Mouse (Mus musculus): Measurements from ENCODE around the gene Dlg4. TPM values are rescaled to one million over a fixed set of nuclear protein-coding genes. Genes with fewer than 3 reads are reported as not detected.

Gene Dlg4
- polyA plus RNA-seq, 1 experiment from 2014 or later, result 32.7 TPM

- peaks cover 49% of the 10 kb centered on the region for H3K4me1 ChIP-seq (replicated peaks; ENCODE audit: control insufficient read depth, insufficient read depth, low read length)
- H3K36me3 ChIP-seq (ENCODE audit: control insufficient read depth, insufficient read depth), result peaks cover 21% of the 10 kb centered on the region
- WGBS, result 98% methylated on average over 11 of the region's 11 CpGs
- H3K9me3 ChIP-seq (ENCODE audit: control insufficient read depth, low read length), result no peaks in the 10 kb centered on the region
- H3K4me3 ChIP-seq (replicated peaks; ENCODE audit: low read length), result no peak overlapping the region
- no peaks in the 10 kb centered on the region for H3K27me3 ChIP-seq (replicated peaks; ENCODE audit: control insufficient read depth, insufficient read depth, low read length)
- H3K27ac ChIP-seq (ENCODE audit: low read length), result no peak overlapping the region
- no peak for ATAC-seq
- no peak overlapping the region for H3K9ac ChIP-seq (replicated peaks; ENCODE audit: low read depth, low read length)
- H3K4me2 ChIP-seq (ENCODE audit: low read length), result no peak overlapping the region
Measured at GRCm38 (mm10) chr11:70031321-70031670, 14.6 kb downstream of the Dlg4 start.

GRCm38 (mm10) chr11:70038174-70038573, 21.4 kb downstream of the Dlg4 start:
- WGBS, result 84% methylated on average over 7 of the region's 7 CpGs

GRCm38 (mm10) chr11:70039631-70040030, 22.9 kb downstream of the Dlg4 start:
- no peak overlapping the region for H3K27ac ChIP-seq (ENCODE audit: low read length)
- ATAC-seq, result no peak
- no peak overlapping the region for H3K9ac ChIP-seq (replicated peaks; ENCODE audit: low read depth, low read length)
- H3K9me3 ChIP-seq (ENCODE audit: control insufficient read depth, low read length), result no peaks in the 10 kb centered on the region
- H3K27me3 ChIP-seq (replicated peaks; ENCODE audit: control insufficient read depth, insufficient read depth, low read length), result no peaks in the 10 kb centered on the region
- 94% methylated on average over 10 of the region's 10 CpGs for WGBS
- H3K36me3 ChIP-seq (ENCODE audit: control insufficient read depth, insufficient read depth), result peaks cover 32% of the 10 kb centered on the region
- H3K4me3 ChIP-seq (replicated peaks; ENCODE audit: low read length), result no peak overlapping the region
- H3K4me1 ChIP-seq (replicated peaks; ENCODE audit: control insufficient read depth, insufficient read depth, low read length), result no peaks in the 10 kb centered on the region; the same call in 1 of the 2 replicates
- H3K4me2 ChIP-seq (ENCODE audit: low read length), result no peak overlapping the region

More at GRCm38 (mm10) chr11:70038174-70038573, 21.4 kb downstream of the Dlg4 start:
- Histone ChIP-seq H3K36me3 (ENCODE audit: control insufficient read depth, insufficient read depth) (peaks cover 25% of the 10 kb centered on the region), H3K4me2 (ENCODE audit: low read length) (no peak overlapping the region), H3K27ac (ENCODE audit: low read length) (no peak overlapping the region), H3K9me3 (ENCODE audit: control insufficient read depth, low read length) (no peaks in the 10 kb centered on the region), H3K4me1 (replicated peaks; ENCODE audit: control insufficient read depth, insufficient read depth, low read length) (no peaks in the 10 kb centered on the region; the same call in 1 of the 2 replicates), H3K4me3 (replicated peaks; ENCODE audit: low read length) (no peak overlapping the region), H3K27me3 (replicated peaks; ENCODE audit: control insufficient read depth, insufficient read depth, low read length) (no peaks in the 10 kb centered on the region), H3K9ac (replicated peaks; ENCODE audit: low read depth, low read length) (no peak overlapping the region)
- ATAC-seq, result no peak

- Histone ChIP-seq H3K9ac (replicated peaks; ENCODE audit: low read depth, low read length) (no peak overlapping the region), H3K4me2 (ENCODE audit: low read length) (no peak overlapping the region), H3K4me1 (replicated peaks; ENCODE audit: control insufficient read depth, insufficient read depth, low read length) (no peaks in the 10 kb centered on the region; the same call in 1 of the 2 replicates), H3K4me3 (replicated peaks; ENCODE audit: low read length) (no peak overlapping the region), H3K27me3 (replicated peaks; ENCODE audit: control insufficient read depth, insufficient read depth, low read length) (no peaks in the 10 kb centered on the region), H3K27ac (ENCODE audit: low read length) (no peak overlapping the region), H3K36me3 (ENCODE audit: control insufficient read depth, insufficient read depth) (peaks cover 34% of the 10 kb centered on the region), H3K9me3 (ENCODE audit: control insufficient read depth, low read length) (no peaks in the 10 kb centered on the region)
- ATAC-seq, result no peak
- 92% methylated on average over 7 of the region's 7 CpGs for WGBS
Measured at GRCm38 (mm10) chr11:70040184-70040583, 23.4 kb downstream of the Dlg4 start.

GRCm38 (mm10) chr11:70042309-70043085, 25.8 kb downstream of the Dlg4 start:
- Histone ChIP-seq H3K9me3 (ENCODE audit: control insufficient read depth, low read length) (no peaks in the 10 kb centered on the region), H3K4me2 (ENCODE audit: low read length) (no peak overlapping the region), H3K4me3 (replicated peaks; ENCODE audit: low read length) (no peak overlapping the region), H3K27ac (ENCODE audit: low read length) (no peak overlapping the region), H3K36me3 (ENCODE audit: control insufficient read depth, insufficient read depth) (peaks cover 37% of the 10 kb centered on the region), H3K4me1 (replicated peaks; ENCODE audit: control insufficient read depth, insufficient read depth, low read length) (no peaks in the 10 kb centered on the region; the same call in 1 of the 2 replicates), H3K27me3 (replicated peaks; ENCODE audit: control insufficient read depth, insufficient read depth, low read length) (no peaks in the 10 kb centered on the region), H3K9ac (replicated peaks; ENCODE audit: low read depth, low read length) (no peak overlapping the region)
- 89% methylated on average over 23 of the region's 23 CpGs for WGBS
- no peak for ATAC-seq

- H3K36me3 ChIP-seq (ENCODE audit: control insufficient read depth, insufficient read depth), result peaks cover 37% of the 10 kb centered on the region
- 83% methylated on average over 7 of the region's 7 CpGs for WGBS
Measured at GRCm38 (mm10) chr11:70043665-70044064, 26.9 kb downstream of the Dlg4 start.

GRCm38 (mm10) chr11:70045435-70045834, 28.7 kb downstream of the Dlg4 start:
- Histone ChIP-seq H3K4me2 (ENCODE audit: low read length) (no peak overlapping the region), H3K4me3 (replicated peaks; ENCODE audit: low read length) (no peak overlapping the region), H3K36me3 (ENCODE audit: control insufficient read depth, insufficient read depth) (peaks cover 27% of the 10 kb centered on the region), H3K4me1 (replicated peaks; ENCODE audit: control insufficient read depth, insufficient read depth, low read length) (peaks cover 4% of the 10 kb centered on the region), H3K27ac (ENCODE audit: low read length) (no peak overlapping the region), H3K9me3 (ENCODE audit: control insufficient read depth, low read length) (no peaks in the 10 kb centered on the region), H3K9ac (replicated peaks; ENCODE audit: low read depth, low read length) (no peak overlapping the region), H3K27me3 (replicated peaks; ENCODE audit: control insufficient read depth, insufficient read depth, low read length) (no peaks in the 10 kb centered on the region)
- no peak for ATAC-seq
- 53% methylated on average over 9 of the region's 9 CpGs for WGBS

More at GRCm38 (mm10) chr11:70043665-70044064, 26.9 kb downstream of the Dlg4 start:
- no peak overlapping the region for H3K9ac ChIP-seq (replicated peaks; ENCODE audit: low read depth, low read length)
- H3K27ac ChIP-seq (ENCODE audit: low read length), result no peak overlapping the region
- no peaks in the 10 kb centered on the region for H3K27me3 ChIP-seq (replicated peaks; ENCODE audit: control insufficient read depth, insufficient read depth, low read length)
- no peaks in the 10 kb centered on the region; the same call in 1 of the 2 replicates for H3K4me1 ChIP-seq (replicated peaks; ENCODE audit: control insufficient read depth, insufficient read depth, low read length)
- no peak overlapping the region for H3K4me2 ChIP-seq (ENCODE audit: low read length)
- no peak for ATAC-seq
- no peak overlapping the region for H3K4me3 ChIP-seq (replicated peaks; ENCODE audit: low read length)
- H3K9me3 ChIP-seq (ENCODE audit: control insufficient read depth, low read length), result no peaks in the 10 kb centered on the region

GRCm38 (mm10) chr11:70049366-70049765, 32.6 kb downstream of the Dlg4 start:
- H3K4me2 ChIP-seq (ENCODE audit: low read length), result no peak overlapping the region
- no peaks in the 10 kb centered on the region for H3K9me3 ChIP-seq (ENCODE audit: control insufficient read depth, low read length)
- H3K4me3 ChIP-seq (replicated peaks; ENCODE audit: low read length), result no peak overlapping the region
- peaks cover 4% of the 10 kb centered on the region; the same call in 1 of the 2 replicates for H3K4me1 ChIP-seq (replicated peaks; ENCODE audit: control insufficient read depth, insufficient read depth, low read length)
- no peak overlapping the region for H3K9ac ChIP-seq (replicated peaks; ENCODE audit: low read depth, low read length)
- ATAC-seq, result no peak
- H3K27me3 ChIP-seq (replicated peaks; ENCODE audit: control insufficient read depth, insufficient read depth, low read length), result no peaks in the 10 kb centered on the region
- H3K36me3 ChIP-seq (ENCODE audit: control insufficient read depth, insufficient read depth), result peaks cover 7% of the 10 kb centered on the region; the same call in 1 of the 2 replicates
- WGBS, result 53% methylated on average over 6 of the region's 6 CpGs
- no peak overlapping the region for H3K27ac ChIP-seq (ENCODE audit: low read length)

GRCm38 (mm10) chr11:70049816-70050215, 33.1 kb downstream of the Dlg4 start:
- WGBS, result 63% methylated on average over 10 of the region's 10 CpGs
- Histone ChIP-seq H3K4me1 (replicated peaks; ENCODE audit: control insufficient read depth, insufficient read depth, low read length) (peaks cover 4% of the 10 kb centered on the region; the same call in 1 of the 2 replicates), H3K27ac (ENCODE audit: low read length) (no peak overlapping the region), H3K36me3 (ENCODE audit: control insufficient read depth, insufficient read depth) (peaks cover 3% of the 10 kb centered on the region; the same call in 1 of the 2 replicates), H3K4me2 (ENCODE audit: low read length) (no peak overlapping the region), H3K9ac (replicated peaks; ENCODE audit: low read depth, low read length) (no peak overlapping the region), H3K27me3 (replicated peaks; ENCODE audit: control insufficient read depth, insufficient read depth, low read length) (no peaks in the 10 kb centered on the region), H3K4me3 (replicated peaks; ENCODE audit: low read length) (no peak overlapping the region), H3K9me3 (ENCODE audit: control insufficient read depth, low read length) (no peaks in the 10 kb centered on the region)
- ATAC-seq, result no peak
